In genomic region chr9:36687329-36687728, GRCm38 (mm10) we compare ENCODE assay signal across 12 mouse cellular contexts. TPM values are rescaled to one million over a fixed set of nuclear protein-coding genes. Genes with fewer than 3 reads are reported as not detected.
DNase-seq lines count a peak whose midpoint lies in the region; ATAC-seq lines count a peak whose summit lies in the region.
"Had no signal": no experiment of that assay in that cellular context is flagged by ENCODE, and none has a peak within 500 bp of the region (broad histone marks: within the 10 kb centered on the region; RNA-seq: fewer than 3 reads in every experiment).

No protein-coding gene starts in this region.

- H3K27me3 ChIP-seq in kidney, embryonic 14.5 days (ENCODE audit: control insufficient read depth, insufficient read depth, low read length), result no peaks in the 10 kb centered on the region
- H3K27me3 ChIP-seq: kidney, embryonic 15.5 days; liver, embryonic 15.5 days had no signal

- no peak for ATAC-seq in kidney, embryonic 14.5 days (ENCODE audit: low FRiP score, low TSS enrichment)

- no peak overlapping the region for H3K4me2 ChIP-seq in kidney, embryonic 14.5 days (replicated peaks; ENCODE audit: low read depth, low read length)
- H3K4me2 ChIP-seq: kidney, embryonic 15.5 days; liver, embryonic 15.5 days had no signal

- H3K4me1 ChIP-seq in kidney, embryonic 14.5 days (ENCODE audit: control insufficient read depth, insufficient read depth, low read length), result no peaks in the 10 kb centered on the region
- H3K4me1 ChIP-seq: kidney, embryonic 15.5 days; liver, embryonic 15.5 days had no signal

- H3K9me3 ChIP-seq in kidney, embryonic 14.5 days (ENCODE audit: control insufficient read depth, low read length), result no peaks in the 10 kb centered on the region
- H3K9me3 ChIP-seq: kidney, embryonic 15.5 days; liver, embryonic 15.5 days had no signal

- H3K4me3 ChIP-seq in kidney, embryonic 14.5 days (ENCODE audit: low read length), result no peak overlapping the region
- H3K4me3 ChIP-seq: kidney, embryonic 15.5 days; liver, embryonic 15.5 days; myocyte had no signal

- H3K9ac ChIP-seq in kidney, embryonic 14.5 days (ENCODE audit: low read depth, low read length), result no peak overlapping the region
- H3K9ac ChIP-seq: kidney, embryonic 15.5 days; liver, embryonic 15.5 days had no signal

- no peaks in the 10 kb centered on the region for H3K36me3 ChIP-seq in kidney, embryonic 14.5 days (ENCODE audit: control insufficient read depth, insufficient read depth, low read length)
- H3K36me3 ChIP-seq: kidney, embryonic 15.5 days; liver, embryonic 15.5 days had no signal

- peak; percentile 11 for DNase-seq in adrenal gland, postnatal 10 days
- no peak for DNase-seq in adrenal gland, adult 18-20 months (ENCODE audit: low spot score in 2 of 2)
- DNase-seq in kidney, postnatal 4 days, result peak; percentile 12 to 26
- DNase-seq in 3T3-L1 (ENCODE audit: low read depth, low spot score), result peak; percentile 70
- DNase-seq in adrenal gland, postnatal 25 days, result peak; percentile 2
- DNase-seq in spleen, postnatal 10 days (ENCODE audit: low spot score in 2 of 2), result no peak
- no peak for DNase-seq in heart, adult 11 months
- DNase-seq: B cell, adult 2 months had no signal

- H3K27ac ChIP-seq in kidney, embryonic 14.5 days (ENCODE audit: low read depth, low read length), result no peak overlapping the region
- H3K27ac ChIP-seq: kidney, embryonic 15.5 days; liver, embryonic 15.5 days had no signal

RNA-seq across cellular contexts. Expression of gene Acrv1, which starts 5.7 kb away (rescaled TPM):
- not detected for total RNA-seq in adrenal gland, postnatal 10 days (2021)
- not detected for total RNA-seq in adrenal gland, adult 18-20 months (2021)
- not detected in 2 replicates for polyA plus RNA-seq in kidney, embryonic 14.5 days (2014; fragmentation: Nextera tagmentation; extraction: Ambion mirVana)
- not detected in 2 replicates for total RNA-seq in adrenal gland, postnatal 25 days (2021)
- polyA plus RNA-seq: kidney, embryonic 15.5 days; liver, embryonic 15.5 days; myocyte had no signal

RNA-seq across cellular contexts. Expression of gene Chek1, which starts 39.5 kb away (rescaled TPM):
- total RNA-seq in adrenal gland, postnatal 10 days (2021), result 1 to 10 TPM; 6.8 to 8.7 TPM
- total RNA-seq in adrenal gland, adult 18-20 months (2021), result 1 to 10 TPM; 1.6 to 2.6 TPM
- polyA plus RNA-seq in kidney, embryonic 14.5 days (2014; fragmentation: Nextera tagmentation; extraction: Ambion mirVana), result 38.4 and 44.7 TPM in 2 replicates
- 5.8 and 8.1 TPM in 2 replicates for total RNA-seq in adrenal gland, postnatal 25 days (2021)

RNA-seq across cellular contexts. Expression of gene A630095E13Rik, which starts 44.2 kb away (rescaled TPM):
- total RNA-seq in adrenal gland, postnatal 10 days (2021), result not detected
- not detected for total RNA-seq in adrenal gland, adult 18-20 months (2021)
- not detected in 2 replicates for polyA plus RNA-seq in kidney, embryonic 14.5 days (2014; fragmentation: Nextera tagmentation; extraction: Ambion mirVana)
- not detected in 2 replicates for total RNA-seq in adrenal gland, postnatal 25 days (2021)
- polyA plus RNA-seq: kidney, embryonic 15.5 days; liver, embryonic 15.5 days; myocyte had no signal

Comparison
In these comparisons a context has a peak if more than half of its experiments do, and no peak if none do; other contexts are left out.
1. DNase-seq: peak in adrenal gland, postnatal 10 days (single experiment), kidney, postnatal 4 days (2 of 2), 3T3-L1 (single experiment) and adrenal gland, postnatal 25 days (single experiment); none in adrenal gland, adult 18-20 months (0 of 2), spleen, postnatal 10 days (0 of 2) and heart, adult 11 months (single experiment).